Mouse (Mus musculus) layer of hippocampus, postnatal 25 days (tissue): ENCODE results near the gene Orai2. TPM values are rescaled to one million over a fixed set of nuclear protein-coding genes. Genes with fewer than 3 reads are reported as not detected.
"Not testable (repeated sequence)": the region's sequence is repeated elsewhere in the genome, so short reads cannot be mapped to it uniquely, and the experiment has no call there.

Experiments
- DNase-seq, 2 experiments: peaks; one replicate each; pipeline ENCODE4 v3.0.0; 2022; ENCODE audit warnings: mixed read lengths in 2 of 2, low spot score in 1 of 2; ENCODE audit errors: extremely low spot score in 1 of 2
- total RNA-seq, 2 experiments: library from RNA; stranded (reverse); gene quantifications; 2 replicates each; pipeline ENCODE4 v1.2.3; 2021

The Orai2 gene
- total RNA-seq, 2 experiments from 2014 or later: 136 to 151 TPM

- peak in 1 of 2 experiments; percentile 60 for DNase-seq
Measured at GRCm38 (mm10) chr5:136173606-136174463, 3.3 kb upstream of the Orai2 start.

GRCm38 (mm10) chr5:136172939-136173338 is 2.4 kb upstream of the Orai2 start:
- no peak for DNase-seq

- DNase-seq: no peak
Measured at GRCm38 (mm10) chr5:136171363-136172341, 1.1 kb upstream of the Orai2 start.

- peak in 1 of 2 experiments; percentile 35 for DNase-seq
Measured at GRCm38 (mm10) chr5:136169626-136170511, 644 bp downstream of the Orai2 start.

GRCm38 (mm10) chr5:136168071-136168470 is 2.4 kb downstream of the Orai2 start:
- no peak for DNase-seq

- DNase-seq: no peak
Measured at GRCm38 (mm10) chr5:136167296-136167695, 3.2 kb downstream of the Orai2 start.

GRCm38 (mm10) chr5:136165246-136165645 is 5.3 kb downstream of the Orai2 start:
- DNase-seq: no peak

GRCm38 (mm10) chr5:136163807-136164474 is 6.6 kb downstream of the Orai2 start:
- no peak for DNase-seq

GRCm38 (mm10) chr5:136160084-136160483 is 10.4 kb downstream of the Orai2 start:
- DNase-seq: not testable (repeated sequence)

GRCm38 (mm10) chr5:136155399-136155798 is 15.1 kb downstream of the Orai2 start:
- DNase-seq: no peak

- no peak for DNase-seq
Measured at GRCm38 (mm10) chr5:136152365-136152764, 18.1 kb downstream of the Orai2 start.

- DNase-seq: not testable (repeated sequence)
Measured at GRCm38 (mm10) chr5:136149134-136149576, 21.4 kb downstream of the Orai2 start.

GRCm38 (mm10) chr5:136147704-136148103 is 22.8 kb downstream of the Orai2 start:
- DNase-seq: no peak

GRCm38 (mm10) chr5:136146936-136147335 is 23.6 kb downstream of the Orai2 start:
- no peak for DNase-seq

GRCm38 (mm10) chr5:136144606-136145430 is 25.7 kb downstream of the Orai2 start:
- no peak for DNase-seq

- DNase-seq: no peak
Measured at GRCm38 (mm10) chr5:136143161-136143755, 27.3 kb downstream of the Orai2 start.

GRCm38 (mm10) chr5:136142746-136143145 is 27.8 kb downstream of the Orai2 start:
- no peak for DNase-seq

- peak in 1 of 2 experiments; percentile 28 for DNase-seq
Measured at GRCm38 (mm10) chr5:136140057-136140482, 30.4 kb downstream of the Orai2 start.
